Mouse (Mus musculus) myocyte (in vitro differentiated cells): ENCODE results near the gene Ablim2.

ENCODE experiments used
- CEBPB ChIP-seq: IDR thresholded peaks from 2 replicates; pipeline ENCODE4 v1.6.1; 2011; ENCODE audit warnings: mild to moderate bottlenecking, moderate library complexity; ENCODE audit not compliant: poor library complexity, insufficient read depth, severe bottlenecking
- E2F4 ChIP-seq: IDR thresholded peaks from one replicate; pipeline ENCODE4 v1.6.1; 2011; ENCODE audit warnings: mild to moderate bottlenecking, control low read depth, moderate library complexity; ENCODE audit not compliant: insufficient read depth
- MAX ChIP-seq: IDR thresholded peaks from one replicate; pipeline ENCODE4 v1.6.1; 2011; ENCODE audit warnings: low read depth, mild to moderate bottlenecking, control low read depth
- MYOD1 ChIP-seq, 3 experiments: IDR thresholded peaks; one replicate each; pipeline ENCODE4 v1.6.1; 2011; ENCODE audit warnings: control low read depth in 2 of 3, low read depth in 2 of 3, mild to moderate bottlenecking in 2 of 3, moderate library complexity in 1 of 3; ENCODE audit not compliant: insufficient read length in 2 of 3, control insufficient read depth in 1 of 3
- MYOG ChIP-seq, 3 experiments: IDR thresholded peaks; one replicate each; pipeline ENCODE4 v1.6.1; 2011; ENCODE audit warnings: control low read depth in 2 of 3, low read depth in 2 of 3, mild to moderate bottlenecking in 2 of 3; ENCODE audit not compliant: insufficient read length in 2 of 3, control insufficient read depth in 1 of 3, insufficient read depth in 1 of 3
- POLR2A ChIP-seq: IDR thresholded peaks from one replicate; pipeline ENCODE4 v1.6.1; 2011; ENCODE audit warnings: low read depth, mild to moderate bottlenecking, control low read depth, moderate library complexity; ENCODE audit not compliant: insufficient read length
- REST ChIP-seq: IDR thresholded peaks from one replicate; pipeline ENCODE4 v1.6.1; 2011; ENCODE audit warnings: mild to moderate bottlenecking, control low read depth, moderate library complexity; ENCODE audit not compliant: insufficient read depth, insufficient read length
- SRF ChIP-seq: IDR thresholded peaks from one replicate; pipeline ENCODE4 v1.6.1; 2011; ENCODE audit warnings: low read depth; ENCODE audit not compliant: control insufficient read depth, insufficient read length
- TCF12 ChIP-seq: IDR thresholded peaks from one replicate; pipeline ENCODE4 v1.6.1; 2011; ENCODE audit warnings: mild to moderate bottlenecking, control low read depth; ENCODE audit not compliant: poor library complexity, insufficient read depth, severe bottlenecking
- USF1 ChIP-seq: IDR thresholded peaks from one replicate; pipeline ENCODE4 v1.6.1; 2011; ENCODE audit warnings: low read depth, mild to moderate bottlenecking, control low read depth, moderate library complexity

GRCm38 (mm10) chr5:35788719-35789118 lies 31.0 kb downstream of the Ablim2 start:
- TF ChIP-seq MYOG (IDR thresholded peaks at IDR 0.05; ENCODE audit: control insufficient read depth in 1 of 3, insufficient read depth in 1 of 3, insufficient read length in 2 of 3, low read depth in 2 of 3) (no peak), MYOD1 (IDR thresholded peaks at IDR 0.05; ENCODE audit: control insufficient read depth in 1 of 3, insufficient read length in 2 of 3, low read depth in 2 of 3) (no peak), CEBPB (no peak), SRF (no peak), POLR2A (no peak), MAX (no peak), REST (no peak), USF1 (no peak), TCF12 (no peak), E2F4 (no peak)
